Mouse (Mus musculus): ENCODE results near the gene Llgl2.

Gene Llgl2

DNA sequence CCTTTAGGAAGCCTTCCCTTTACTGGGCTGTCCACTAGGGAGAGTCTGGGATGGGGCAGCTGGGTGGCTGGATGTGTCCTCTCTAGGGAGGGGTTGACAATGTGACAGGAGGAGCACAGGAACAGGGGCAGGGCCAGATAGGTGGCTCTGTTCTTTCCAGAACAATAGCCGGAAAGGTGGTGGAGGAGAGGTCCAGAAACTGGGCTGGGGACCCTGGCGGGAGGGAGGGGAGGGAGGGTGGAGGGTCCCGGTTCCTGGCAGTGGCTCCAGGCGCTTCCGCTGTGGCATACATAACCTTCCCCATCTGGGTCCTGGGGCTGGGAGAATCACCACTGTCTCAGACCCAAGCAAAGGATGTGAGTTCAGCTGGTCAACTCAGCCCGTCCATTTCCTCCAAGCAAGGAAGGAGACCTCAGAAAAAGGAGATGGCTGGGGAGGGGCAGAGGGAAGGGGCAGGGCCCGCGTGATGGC, 14.5 kb upstream of the Llgl2 start:
- no peak for DNase-seq (ENCODE audit: low spot score)

- DNase-seq (ENCODE audit: low spot score), result no peak
Measured at GRCm38 (mm10) chr11:115810377-115810776, 13.5 kb upstream of the Llgl2 start.

- DNase-seq (ENCODE audit: low spot score), result no peak
Measured at GRCm38 (mm10) chr11:115811381-115812093, 12.3 kb upstream of the Llgl2 start.

- no peak for DNase-seq (ENCODE audit: low spot score)
Measured at GRCm38 (mm10) chr11:115812095-115812494, 11.8 kb upstream of the Llgl2 start.

GRCm38 (mm10) chr11:115812533-115813420, 11.1 kb upstream of the Llgl2 start:
- peak; percentile 2 for DNase-seq (ENCODE audit: low spot score)

- peak; percentile 91 for DNase-seq (ENCODE audit: low spot score)
Measured at GRCm38 (mm10) chr11:115813507-115814296, 10.1 kb upstream of the Llgl2 start, which contains the start of gene Caskin2. TSS of gene Caskin2 (minus strand) at chr11:115813639.

DNA sequence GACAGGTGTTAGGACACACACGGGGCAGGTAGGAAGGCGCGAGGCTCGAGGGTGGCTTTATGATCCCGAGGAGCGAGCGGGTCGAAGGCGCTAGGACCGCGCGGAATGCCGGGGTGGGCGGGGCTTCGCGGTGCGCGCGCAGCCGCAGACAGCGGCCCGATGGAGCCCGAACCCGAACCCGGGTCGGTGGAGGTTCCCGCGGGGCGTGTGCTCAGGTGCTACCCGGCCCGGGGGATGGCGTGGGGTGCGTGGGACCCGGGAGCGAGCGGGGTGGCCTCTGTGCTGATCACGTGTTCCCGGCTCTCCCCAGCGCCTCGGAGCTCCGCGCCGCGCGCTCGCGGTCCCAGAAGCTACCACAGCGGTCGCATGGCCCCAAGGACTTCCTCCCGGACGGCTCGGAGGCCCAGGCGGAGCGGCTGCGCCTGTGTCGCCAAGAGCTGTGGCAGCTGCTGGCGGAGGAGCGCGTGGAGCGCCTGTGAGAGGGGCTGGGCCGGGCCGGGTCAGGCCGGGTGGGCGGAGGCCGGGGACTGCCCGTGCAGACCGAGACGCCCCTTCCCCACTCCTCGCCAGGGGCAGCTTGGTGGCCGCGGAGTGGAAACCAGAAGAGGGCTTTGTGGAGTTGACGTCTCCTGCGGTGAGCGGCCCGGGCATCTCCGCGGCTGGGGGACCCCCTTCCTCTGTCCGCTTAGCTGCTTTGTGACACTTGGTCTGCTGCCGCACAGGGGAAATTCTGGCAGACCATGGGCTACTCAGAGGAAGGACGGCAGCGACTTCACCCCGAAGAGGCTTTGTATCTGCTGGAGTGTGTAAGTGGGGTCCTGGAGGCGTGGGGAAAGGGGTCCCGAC, 9.0 kb upstream of the Llgl2 start, which contains the start of gene Tsen54:
Gene Tsen54, plus strand, starts transcription at position 120 of the 846 bp plus-strand sequence.
- peak; percentile 77 for DNase-seq (ENCODE audit: low spot score)

DNA sequence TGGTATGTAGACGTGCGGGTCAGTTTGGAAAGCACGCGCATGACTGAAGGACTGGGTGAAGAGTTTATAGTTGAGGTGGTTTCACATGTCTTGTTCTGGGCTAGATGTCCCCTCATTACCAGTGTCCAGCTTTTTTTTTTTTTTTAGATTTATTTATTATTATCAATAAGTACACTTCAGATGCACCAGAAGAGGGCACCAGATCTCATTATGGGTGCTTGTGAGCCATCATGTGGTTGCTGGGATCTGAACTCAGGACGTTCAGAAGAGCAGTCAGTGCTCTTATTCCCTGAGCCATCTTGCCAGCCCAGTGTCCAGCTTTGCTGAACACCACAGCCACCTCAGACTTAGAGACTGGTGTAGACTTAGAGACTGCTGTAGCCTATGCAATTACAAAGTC, 6.5 kb upstream of the Llgl2 start:
- DNase-seq (ENCODE audit: low spot score), result no peak

- DNase-seq (ENCODE audit: low spot score), result no peak
Measured at GRCm38 (mm10) chr11:115819915-115820623, 3.8 kb upstream of the Llgl2 start.

DNA sequence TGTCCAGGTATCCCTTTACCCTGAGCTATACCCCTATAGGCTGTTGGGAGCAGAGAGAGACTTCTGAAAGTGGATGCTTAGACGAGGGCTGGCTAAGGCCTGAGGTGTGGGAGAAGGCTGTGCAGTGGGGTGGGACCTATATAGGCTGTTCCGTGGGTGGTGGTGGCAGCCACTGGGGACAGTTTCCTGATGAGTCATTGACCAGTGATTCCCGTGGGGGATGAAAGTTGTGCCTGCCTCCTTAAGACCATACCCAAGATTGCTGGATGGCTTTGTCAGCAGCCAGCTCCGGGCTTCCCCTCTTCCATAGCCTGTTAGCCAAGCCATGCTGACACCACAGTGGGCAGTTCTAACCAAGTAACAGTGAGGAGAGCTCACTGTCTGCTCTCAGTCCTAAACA, 2.8 kb upstream of the Llgl2 start:
- DNase-seq (ENCODE audit: low spot score), result no peak

- DNase-seq (ENCODE audit: low spot score), result no peak
Measured at GRCm38 (mm10) chr11:115824813-115825212, 964 bp downstream of the Llgl2 start.

- no peak for DNase-seq (ENCODE audit: low spot score)
Measured at GRCm38 (mm10) chr11:115826487-115826886, 2.6 kb downstream of the Llgl2 start.

- DNase-seq (ENCODE audit: low spot score), result no peak
Measured at GRCm38 (mm10) chr11:115827624-115828023, 3.8 kb downstream of the Llgl2 start.

GRCm38 (mm10) chr11:115829036-115829435, 5.2 kb downstream of the Llgl2 start:
- no peak for DNase-seq (ENCODE audit: low spot score)

DNA sequence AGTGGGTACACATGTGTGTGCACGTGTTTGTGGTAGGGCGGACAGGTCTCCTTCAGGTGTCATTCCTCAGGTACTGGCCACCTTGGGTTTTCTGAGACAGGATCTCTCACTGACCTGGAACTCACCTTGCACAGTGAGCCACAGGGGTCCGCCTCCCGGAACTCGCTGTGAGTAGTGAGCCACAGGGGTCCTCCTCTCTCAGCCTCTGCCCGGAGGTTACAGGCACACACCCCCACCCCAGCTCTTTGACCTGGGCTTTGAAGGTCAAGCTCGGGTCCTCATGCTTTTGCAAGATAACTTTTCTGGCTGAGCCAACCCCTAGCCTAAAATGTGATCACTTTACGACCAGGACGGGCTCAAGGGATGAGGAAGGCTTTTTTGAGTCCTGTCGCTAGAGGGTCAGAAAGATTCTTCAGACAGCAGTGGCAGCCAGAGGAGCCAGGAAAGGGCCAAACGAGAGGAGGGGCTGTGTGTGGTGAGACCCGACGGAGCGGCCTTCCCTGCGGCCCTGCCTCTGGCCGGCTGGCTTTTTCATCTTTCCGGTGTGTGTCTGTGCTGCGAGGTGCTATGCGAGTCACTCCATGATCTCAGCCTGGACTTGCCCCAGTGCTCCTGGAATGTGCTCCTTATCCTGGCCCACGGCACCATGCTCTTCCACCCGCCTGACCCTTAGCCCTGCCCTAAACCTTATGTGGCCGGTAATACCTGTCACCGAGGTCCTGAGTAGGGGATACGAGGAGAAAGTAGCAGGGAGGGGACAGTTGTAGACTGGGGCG, 6.9 kb downstream of the Llgl2 start:
- no peak for DNase-seq (ENCODE audit: low spot score)

GRCm38 (mm10) chr11:115831518-115831917, 7.7 kb downstream of the Llgl2 start:
- DNase-seq (ENCODE audit: low spot score), result no peak

DNA sequence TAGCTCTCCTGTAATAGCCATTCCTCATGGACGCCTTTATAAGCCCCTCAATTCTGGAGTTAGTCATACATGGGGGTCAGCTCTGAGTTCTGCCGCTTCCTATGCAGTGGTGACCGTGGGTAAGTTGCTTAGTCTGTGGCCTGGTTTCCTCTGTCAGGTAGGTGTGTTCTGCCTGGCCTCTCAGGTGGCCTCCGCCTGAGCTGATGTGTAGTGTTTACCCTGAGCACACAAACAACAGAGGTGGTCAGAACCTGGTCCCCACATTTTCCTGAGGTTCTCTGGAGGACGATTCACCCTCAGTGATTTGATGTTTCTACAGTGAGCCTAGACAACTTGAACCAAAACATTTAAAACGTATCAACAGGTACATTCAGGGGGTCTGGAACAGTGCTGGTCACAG, 8.2 kb downstream of the Llgl2 start:
- no peak for DNase-seq (ENCODE audit: low spot score)

DNA sequence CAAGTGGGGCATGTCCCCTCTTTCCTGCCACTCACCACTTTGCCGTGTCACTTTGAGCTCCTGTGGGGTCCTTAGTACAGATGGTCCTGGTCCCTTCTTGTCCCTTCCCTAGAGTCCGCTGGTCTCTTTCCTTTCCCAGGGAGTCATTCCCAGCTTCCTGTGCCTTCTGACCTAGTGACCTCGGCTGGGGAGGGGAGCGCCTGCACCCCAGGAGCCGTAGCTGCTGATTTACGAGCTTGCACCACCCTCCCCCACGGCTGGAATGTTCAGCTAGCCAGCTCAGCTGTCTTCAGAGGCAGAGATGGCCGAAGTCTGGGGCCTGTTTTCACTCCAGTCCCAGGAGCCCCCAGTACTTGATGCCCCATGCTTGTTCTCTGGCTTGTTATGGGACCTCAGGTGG, 8.7 kb downstream of the Llgl2 start:
- DNase-seq (ENCODE audit: low spot score), result no peak

- no peak for DNase-seq (ENCODE audit: low spot score)
Measured at GRCm38 (mm10) chr11:115833021-115833513, 9.2 kb downstream of the Llgl2 start.

DNA sequence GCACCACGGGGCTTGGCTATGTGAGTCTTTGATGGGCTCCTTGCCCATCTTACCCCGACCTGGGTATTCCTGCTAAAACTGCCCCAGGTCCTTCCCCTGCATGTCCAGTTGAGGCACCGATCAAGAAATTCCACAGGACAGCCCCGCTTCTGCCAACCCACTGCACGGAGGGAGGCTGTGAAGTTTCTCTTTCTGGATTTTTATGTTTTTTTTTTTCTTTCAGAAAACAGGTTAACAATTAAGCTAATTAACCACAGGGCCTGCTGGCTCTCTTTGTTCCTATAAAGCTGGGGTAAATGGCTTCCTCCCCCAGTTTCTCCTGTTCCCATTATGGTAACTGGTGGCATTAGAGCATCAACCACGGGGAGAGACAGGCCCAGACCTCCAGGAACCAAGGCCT, 10.2 kb downstream of the Llgl2 start:
- no peak for DNase-seq (ENCODE audit: low spot score)

Measured in T-cell, adult 2 months (primary cell).